Mouse (Mus musculus) heart, embryonic 11.5 days (tissue): Measurements from ENCODE around the gene Aff3. TPM values are rescaled to one million over a fixed set of nuclear protein-coding genes. Genes with fewer than 3 reads are reported as not detected.

Source experiments
- ATAC-seq: fragments of 200-750 bp; cut with Nextera tagmentation; replicated peaks from 2 replicates; pipeline ENCODE4 v1.8.0; 2017; ENCODE audit warnings: moderate library complexity; ENCODE audit not compliant: insufficient number of reproducible peaks, low FRiP score, low TSS enrichment
- H3K27ac ChIP-seq: fragments of 300-500 bp; sonication (generic); 2 replicates; pipeline ENCODE4 v1.5.1; 2014; ENCODE audit warnings: mild to moderate bottlenecking, low read depth, low read length
- H3K27me3 ChIP-seq: fragments of 300-500 bp; sonication (generic); 2 replicates; pipeline ENCODE4 v1.6.1; 2014; ENCODE audit warnings: mild to moderate bottlenecking, low read length, mixed read lengths; ENCODE audit not compliant: control insufficient read depth, insufficient read depth
- H3K36me3 ChIP-seq: fragments of 300-500 bp; sonication (generic); 2 replicates; pipeline ENCODE4 v1.6.1; 2014; ENCODE audit warnings: mild to moderate bottlenecking, low read length, moderate library complexity, mixed read lengths; ENCODE audit not compliant: control insufficient read depth, insufficient read depth
- H3K4me1 ChIP-seq: fragments of 300-500 bp; sonication (generic); 2 replicates; pipeline ENCODE4 v1.6.1; 2014; ENCODE audit warnings: low read length; ENCODE audit not compliant: control insufficient read depth, insufficient read depth
- H3K4me2 ChIP-seq: fragments of 300-500 bp; sonication (generic); 2 replicates; pipeline ENCODE4 v1.6.1; 2014; ENCODE audit warnings: mild to moderate bottlenecking, moderate library complexity
- H3K4me3 ChIP-seq: fragments of 300-500 bp; sonication (generic); 2 replicates; pipeline ENCODE4 v1.5.1; 2014; ENCODE audit warnings: low read depth, low read length
- H3K9ac ChIP-seq: fragments of 300-500 bp; sonication (generic); 2 replicates; pipeline ENCODE4 v1.6.1; 2014; ENCODE audit warnings: mild to moderate bottlenecking, low read depth, low read length, moderate library complexity
- H3K9me3 ChIP-seq: fragments of 300-500 bp; sonication (generic); replicated peaks from 2 replicates; pipeline ENCODE4 v1.6.1; 2016; ENCODE audit warnings: low read length; ENCODE audit not compliant: control insufficient read depth
- WGBS: fragments of 180-500 bp; shearing (Covaris S2); extraction: QIAGEN DNeasy Blood & Tissue Kit; methylation state at CpG from one replicate; pipeline ENCODE4 v1.1.7; 2014; ENCODE audit not compliant: insufficient replicate concordance; 5-methylcytosine and 5-hydroxymethylcytosine counted together
- polyA plus RNA-seq: library from polyadenylated mRNA; unstranded; fragments of >200 nt; fragmentation: Nextera tagmentation; extraction: Ambion mirVana; gene quantifications from 2 replicates; pipeline ENCODE4 v1.2.1, GENCODE M21; 2014

Aff3 gene
- polyA plus RNA-seq, 1 experiment from 2014 or later = 6.7 TPM

DNA sequence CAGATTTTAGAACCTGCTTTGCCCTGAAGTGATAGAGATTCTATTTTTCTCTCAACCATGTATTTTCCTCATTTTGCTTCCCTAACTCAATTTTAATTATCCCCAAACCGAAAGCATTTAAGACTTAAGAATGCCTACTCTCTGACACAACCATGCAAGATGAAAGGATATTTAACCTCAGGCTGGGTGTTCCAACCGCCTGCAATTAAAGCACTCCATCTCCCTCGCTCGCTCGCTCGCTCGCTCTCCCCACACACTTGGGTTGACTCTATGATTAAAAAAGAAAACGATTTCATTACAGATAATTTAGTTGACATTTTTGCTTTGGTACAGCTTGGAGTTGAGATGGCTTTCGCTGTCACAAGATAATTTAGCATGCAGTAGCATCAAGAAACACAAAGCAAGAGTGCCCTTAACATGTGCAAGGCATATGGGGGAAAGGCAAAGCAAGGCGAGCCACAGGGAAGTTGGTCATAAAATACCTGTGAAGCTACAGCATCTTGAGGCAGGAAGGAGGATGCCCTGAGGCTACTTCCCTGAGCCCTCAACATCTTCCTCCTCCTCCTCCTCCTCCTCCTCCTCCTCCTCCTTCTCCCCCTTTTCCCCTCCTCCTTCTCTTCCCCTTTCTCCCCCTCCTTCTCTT is 167.7 kb downstream of the Aff3 start:
- H3K27me3 ChIP-seq = no peaks in the 10 kb centered on the region
- ATAC-seq = no peak
- 89% methylated on average over 10 of the region's 10 CpGs for WGBS
- H3K4me3 ChIP-seq = no peak overlapping the region
- H3K4me1 ChIP-seq = peaks cover 9% of the 10 kb centered on the region
- H3K36me3 ChIP-seq = no peaks in the 10 kb centered on the region
- H3K9ac ChIP-seq = no peak overlapping the region
- no peak overlapping the region for H3K4me2 ChIP-seq
- H3K27ac ChIP-seq = no peak overlapping the region
- no peaks in the 10 kb centered on the region for H3K9me3 ChIP-seq

DNA sequence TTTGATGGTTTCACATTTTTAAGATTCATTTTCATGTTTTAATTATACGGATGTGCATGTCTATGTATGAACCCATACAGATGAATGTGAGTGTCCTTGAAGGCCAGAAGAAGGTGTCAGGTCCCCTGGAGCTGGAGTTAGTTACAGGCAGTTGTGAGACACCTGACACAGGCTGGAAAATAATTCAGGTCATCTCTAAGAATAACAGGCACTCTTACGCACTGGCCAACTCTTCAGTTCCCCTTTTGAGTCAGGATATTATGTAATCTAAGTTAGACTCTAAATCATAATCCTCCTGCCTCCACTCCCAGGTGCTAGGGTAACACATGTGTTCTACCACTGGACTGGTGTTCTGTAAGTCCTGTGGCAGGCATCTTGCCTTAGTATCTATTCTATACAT is 169.5 kb downstream of the Aff3 start:
- Histone ChIP-seq H3K4me1 (peaks cover 9% of the 10 kb centered on the region), H3K27me3 (no peaks in the 10 kb centered on the region), H3K27ac (no peak overlapping the region), H3K4me2 (no peak overlapping the region), H3K4me3 (no peak overlapping the region), H3K9me3 (no peaks in the 10 kb centered on the region), H3K9ac (no peak overlapping the region), H3K36me3 (no peaks in the 10 kb centered on the region)
- 93% methylated on average over 2 of the region's 2 CpGs for WGBS
- no peak for ATAC-seq

DNA sequence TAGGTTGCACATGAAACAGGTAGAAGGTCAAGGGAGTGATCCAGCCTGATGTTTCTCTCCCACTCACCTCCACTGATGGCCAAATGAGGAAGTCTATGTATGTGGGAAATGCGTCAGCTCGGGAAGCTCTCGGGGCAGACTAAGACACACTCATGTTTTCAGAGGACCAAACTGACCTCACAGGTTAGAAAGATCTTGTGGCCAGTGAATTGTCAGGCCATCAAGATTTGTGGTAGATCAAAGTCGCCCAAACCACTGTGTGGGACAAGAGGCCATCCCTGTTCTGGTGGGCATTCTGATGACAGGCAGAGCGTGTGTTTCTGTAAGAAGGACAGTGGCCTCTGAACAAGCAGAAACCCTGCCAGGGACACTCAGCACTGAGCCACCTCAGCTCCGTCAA is 175.0 kb downstream of the Aff3 start:
- H3K36me3 ChIP-seq = no peaks in the 10 kb centered on the region
- no peak overlapping the region for H3K9ac ChIP-seq
- no peak overlapping the region for H3K27ac ChIP-seq
- 66% methylated on average over 6 of the region's 6 CpGs for WGBS
- no peak overlapping the region for H3K4me3 ChIP-seq
- no peak overlapping the region for H3K4me2 ChIP-seq
- ATAC-seq = no peak
- peaks cover 8% of the 10 kb centered on the region; the same call in 1 of the 2 replicates for H3K4me1 ChIP-seq
- no peaks in the 10 kb centered on the region for H3K27me3 ChIP-seq
- no peaks in the 10 kb centered on the region for H3K9me3 ChIP-seq

- 30% methylated on average over 8 of the region's 8 CpGs for WGBS
- no peak for ATAC-seq
- no peak overlapping the region for H3K4me3 ChIP-seq
Measured at GRCm38 (mm10) chr1:38488667-38489210, 176.0 kb downstream of the Aff3 start.

DNA sequence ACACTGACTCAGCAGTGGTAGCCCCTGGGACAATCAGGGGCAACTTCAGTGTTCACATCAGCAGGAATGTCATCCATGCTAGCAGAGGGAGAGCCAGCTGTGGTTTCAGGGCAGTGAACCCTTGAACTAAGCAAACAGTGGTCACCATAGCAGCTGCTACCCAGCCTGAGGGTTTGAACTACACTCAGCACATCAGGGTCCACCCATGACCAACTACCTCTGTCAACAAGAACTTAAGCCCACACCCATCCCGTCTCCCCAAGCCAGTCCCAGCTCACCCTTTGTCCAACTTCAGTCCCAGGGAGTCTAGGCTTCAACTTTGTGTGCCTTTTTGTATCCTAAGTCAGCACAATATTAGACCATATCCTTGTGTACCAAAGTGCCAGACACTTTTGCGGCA is 176.9 kb downstream of the Aff3 start:
- H3K9me3 ChIP-seq = no peaks in the 10 kb centered on the region
- H3K9ac ChIP-seq = no peak overlapping the region
- no peak overlapping the region for H3K4me3 ChIP-seq
- no peaks in the 10 kb centered on the region for H3K36me3 ChIP-seq
- H3K27me3 ChIP-seq = no peaks in the 10 kb centered on the region
- H3K27ac ChIP-seq = no peak overlapping the region
- H3K4me1 ChIP-seq = peaks cover 8% of the 10 kb centered on the region; the same call in 1 of the 2 replicates
- ATAC-seq = no peak
- no peak overlapping the region for H3K4me2 ChIP-seq
- WGBS = 79% methylated on average over 2 of the region's 2 CpGs

More at GRCm38 (mm10) chr1:38488667-38489210, 176.0 kb downstream of the Aff3 start:
- Histone ChIP-seq H3K9me3 (no peaks in the 10 kb centered on the region), H3K4me2 (no peak overlapping the region), H3K9ac (no peak overlapping the region), H3K27ac (no peak overlapping the region), H3K27me3 (no peaks in the 10 kb centered on the region), H3K36me3 (no peaks in the 10 kb centered on the region), H3K4me1 (peaks cover 8% of the 10 kb centered on the region; the same call in 1 of the 2 replicates)

DNA sequence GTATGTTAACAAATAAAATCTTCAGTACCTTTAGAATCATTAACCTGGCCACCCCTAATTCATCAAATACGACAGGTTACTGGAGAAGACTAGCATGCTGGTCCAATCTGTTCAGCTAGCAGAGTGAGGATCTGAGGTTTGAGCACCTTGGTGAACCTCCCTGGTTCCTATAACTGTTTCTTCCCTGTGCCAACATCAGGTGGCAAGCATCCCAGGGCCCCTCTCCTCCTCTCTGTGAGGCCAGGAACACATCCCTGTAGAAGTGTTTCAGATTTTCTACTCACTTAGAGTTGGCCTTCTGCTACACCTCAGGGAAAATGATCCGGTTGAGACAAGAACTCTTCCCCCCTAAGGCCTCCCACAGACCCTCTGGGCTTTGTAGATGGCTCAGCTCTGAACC is 181.6 kb downstream of the Aff3 start:
- H3K36me3 ChIP-seq = no peaks in the 10 kb centered on the region
- no peak for ATAC-seq
- no peaks in the 10 kb centered on the region for H3K9me3 ChIP-seq
- H3K9ac ChIP-seq = no peak overlapping the region
- H3K27me3 ChIP-seq = no peaks in the 10 kb centered on the region
- no peak overlapping the region for H3K4me3 ChIP-seq
- no peak overlapping the region for H3K4me2 ChIP-seq
- H3K4me1 ChIP-seq = peaks cover 9% of the 10 kb centered on the region
- no peak overlapping the region for H3K27ac ChIP-seq
- WGBS = 72% methylated on average over 2 of the region's 2 CpGs

- no peak for ATAC-seq
- Histone ChIP-seq H3K9me3 (no peaks in the 10 kb centered on the region), H3K36me3 (no peaks in the 10 kb centered on the region), H3K27me3 (no peaks in the 10 kb centered on the region), H3K4me2 (peak overlapping the region; percentile 44), H3K4me3 (no peak overlapping the region), H3K9ac (peak overlapping the region; percentile 39; the same call in 1 of the 2 replicates), H3K27ac (no peak overlapping the region), H3K4me1 (peaks cover 14% of the 10 kb centered on the region)
- 9% methylated on average over 9 of the region's 9 CpGs for WGBS
Measured at GRCm38 (mm10) chr1:38478246-38478743, 186.5 kb downstream of the Aff3 start.

GRCm38 (mm10) chr1:38470817-38471216 is 193.9 kb downstream of the Aff3 start:
- no peak overlapping the region for H3K4me3 ChIP-seq
- H3K9ac ChIP-seq = no peak overlapping the region
- H3K4me2 ChIP-seq = peak overlapping the region; percentile 11
- 20% methylated on average over 11 of the region's 11 CpGs for WGBS
- no peaks in the 10 kb centered on the region for H3K9me3 ChIP-seq
- no peaks in the 10 kb centered on the region for H3K36me3 ChIP-seq
- H3K27ac ChIP-seq = peak overlapping the region; percentile 59; the same call in 1 of the 2 replicates
- no peaks in the 10 kb centered on the region for H3K27me3 ChIP-seq
- peaks cover 19% of the 10 kb centered on the region for H3K4me1 ChIP-seq
- ATAC-seq = peak; percentile 67; the same call in 1 of the 2 replicates
